Mouse (Mus musculus): Measurements from ENCODE around the gene Park7.

DNA sequence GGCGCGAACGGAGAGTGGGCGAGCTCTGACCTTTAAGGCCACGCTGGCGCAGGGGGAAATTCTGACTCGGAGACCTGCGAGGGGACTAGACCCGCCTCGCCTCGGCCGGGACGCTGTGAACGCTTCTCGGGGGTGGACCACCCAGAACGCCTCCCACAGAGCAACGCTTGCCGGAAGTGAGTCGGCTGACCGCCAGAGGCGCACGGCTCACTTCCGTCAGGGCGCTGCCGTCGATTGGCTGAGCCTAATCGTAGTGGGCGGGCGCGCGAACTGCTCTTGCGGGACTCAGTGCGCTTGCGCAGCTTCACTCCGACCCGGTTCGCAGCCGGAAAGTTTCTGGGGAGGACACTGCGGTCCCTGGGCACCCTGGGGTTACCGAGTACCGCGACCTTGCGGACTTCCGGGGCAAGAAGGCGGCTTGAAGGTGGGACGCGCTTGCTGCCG lies at the start of gene Park7, which contains the start of gene Tnfrsf9:
- TF ChIP-seq NRF1 (IDR thresholded peaks at IDR 0.05; ENCODE audit: low read depth, low read length): peak; percentile 98
- TF ChIP-seq CTCF (conservative IDR thresholded peaks at IDR 0.05 in 1 of 2, IDR thresholded peaks at IDR 0.05 in 1 of 2; ENCODE audit: low read depth in 2 of 2, low read length in 2 of 2): peak in 1 of 2 experiments; percentile 59; a peak in 2 of 4 replicates
- TF ChIP-seq EP300 (IDR thresholded peaks at IDR 0.05; ENCODE audit: low read length): no peak
- peak; percentile 63; the same call in 1 of the 2 replicates for TF ChIP-seq MEF2A (IDR thresholded peaks at IDR 0.05; ENCODE audit: borderline replicate concordance, low read depth, low read length)
- no peak for TF ChIP-seq RAD21 (IDR thresholded peaks at IDR 0.05; ENCODE audit: low read depth, low read length)
- peak; percentile 20; the same call in 1 of the 2 replicates for TF ChIP-seq ETS1 (conservative IDR thresholded peaks at IDR 0.05; ENCODE audit: low read depth, low read length)
- peak; percentile 88 for TF ChIP-seq TCF12 (IDR thresholded peaks at IDR 0.05; ENCODE audit: low read depth, low read length)
- no peak; the same call in 1 of the 2 replicates for TF ChIP-seq TBP (conservative IDR thresholded peaks at IDR 0.05; ENCODE audit: low read depth, low read length)
- TF ChIP-seq POLR2A (IDR thresholded peaks at IDR 0.05; ENCODE audit: low read depth, low read length): peak; percentile 90

All from CH12.LX (cell line).